Mouse (Mus musculus): ENCODE results near the gene Mettl26. TPM values are rescaled to one million over a fixed set of nuclear protein-coding genes. Genes with fewer than 3 reads are reported as not detected.

Mettl26 gene
- polyA plus RNA-seq, 1 experiment from 2014 or later, result 70.5 TPM

- peaks cover 50% of the 10 kb centered on the region for H3K4me1 ChIP-seq
- no peak overlapping the region for H3K4me3 ChIP-seq
- H3K9ac ChIP-seq, result no peak overlapping the region
- no peak overlapping the region for H3K4me2 ChIP-seq
- WGBS, result 88% methylated on average over 14 of the region's 14 CpGs
- no peaks in the 10 kb centered on the region for H3K27me3 ChIP-seq (replicated peaks)
- H3K36me3 ChIP-seq (replicated peaks), result peaks cover 29% of the 10 kb centered on the region
- no peak overlapping the region for H3K27ac ChIP-seq
- no peaks in the 10 kb centered on the region for H3K9me3 ChIP-seq
- ATAC-seq (replicated peaks), result no peak
Observed at GRCm38 (mm10) chr17:25839455-25840235, 35.2 kb upstream of the Mettl26 start.

- Histone ChIP-seq H3K4me1 (peaks cover 46% of the 10 kb centered on the region), H3K36me3 (replicated peaks) (peaks cover 29% of the 10 kb centered on the region), H3K9me3 (no peaks in the 10 kb centered on the region), H3K27ac (no peak overlapping the region), H3K4me2 (no peak overlapping the region), H3K9ac (no peak overlapping the region), H3K4me3 (no peak overlapping the region), H3K27me3 (replicated peaks) (no peaks in the 10 kb centered on the region)
- no peak for ATAC-seq (replicated peaks)
- 96% methylated on average over 6 of the region's 6 CpGs for WGBS
Observed at GRCm38 (mm10) chr17:25840519-25840918, 34.4 kb upstream of the Mettl26 start.

- H3K4me2 ChIP-seq, result no peak within 1 kb of the TSS
- no peaks in the 10 kb centered on the region for H3K9me3 ChIP-seq
- H3K4me3 ChIP-seq, result no peak within 1 kb of the TSS
- no peak within 1 kb of the TSS for H3K9ac ChIP-seq
- no peak within 1 kb of the TSS for H3K27ac ChIP-seq
- ATAC-seq (replicated peaks), result no peak
- peaks cover 38% of the 10 kb centered on the region for H3K4me1 ChIP-seq
- no peaks in the 10 kb centered on the region for H3K27me3 ChIP-seq (replicated peaks)
- 96% methylated on average over 22 of the region's 22 CpGs for WGBS
- peaks cover 29% of the 10 kb centered on the region for H3K36me3 ChIP-seq (replicated peaks)
Observed at GRCm38 (mm10) chr17:25841117-25841880, 33.6 kb upstream of the Mettl26 start, which contains the start of gene Gm20683. Gene Gm20683, minus strand, starts transcription at chr17:25841763.

GRCm38 (mm10) chr17:25842509-25842908 lies 32.4 kb upstream of the Mettl26 start:
- H3K9ac ChIP-seq, result no peak overlapping the region
- no peaks in the 10 kb centered on the region for H3K9me3 ChIP-seq
- ATAC-seq (replicated peaks), result no peak
- H3K4me3 ChIP-seq, result no peak overlapping the region
- 78% methylated on average over 3 of the region's 3 CpGs for WGBS
- H3K4me1 ChIP-seq, result peaks cover 26% of the 10 kb centered on the region
- H3K36me3 ChIP-seq (replicated peaks), result peaks cover 29% of the 10 kb centered on the region
- no peak overlapping the region for H3K4me2 ChIP-seq
- H3K27ac ChIP-seq, result no peak overlapping the region
- no peaks in the 10 kb centered on the region for H3K27me3 ChIP-seq (replicated peaks)

GRCm38 (mm10) chr17:25843122-25843521 lies 31.8 kb upstream of the Mettl26 start:
- peak overlapping the region; percentile 23; the same call in 1 of the 2 replicates for H3K9ac ChIP-seq
- peaks cover 29% of the 10 kb centered on the region for H3K36me3 ChIP-seq (replicated peaks)
- H3K4me3 ChIP-seq, result peak overlapping the region; percentile 87

GRCm38 (mm10) chr17:25843636-25844395 lies 31.1 kb upstream of the Mettl26 start:
- Histone ChIP-seq H3K9me3 (no peaks in the 10 kb centered on the region), H3K4me1 (peaks cover 18% of the 10 kb centered on the region), H3K36me3 (replicated peaks) (peaks cover 29% of the 10 kb centered on the region), H3K4me3 (peak overlapping the region; percentile 87), H3K27me3 (replicated peaks) (no peaks in the 10 kb centered on the region), H3K27ac (peak overlapping the region; percentile 74), H3K4me2 (peak overlapping the region; percentile 90), H3K9ac (peak overlapping the region; percentile 80)
- peak; percentile 27 for ATAC-seq (replicated peaks)
- 4% methylated on average over 38 of the region's 38 CpGs for WGBS

More at GRCm38 (mm10) chr17:25843122-25843521, 31.8 kb upstream of the Mettl26 start:
- Histone ChIP-seq H3K27me3 (replicated peaks) (no peaks in the 10 kb centered on the region), H3K27ac (no peak overlapping the region), H3K9me3 (no peaks in the 10 kb centered on the region), H3K4me2 (peak overlapping the region; percentile 90), H3K4me1 (peaks cover 20% of the 10 kb centered on the region)
- WGBS, result 89% methylated on average over 4 of the region's 4 CpGs
- no peak for ATAC-seq (replicated peaks)

GRCm38 (mm10) chr17:25844396-25844901 lies 30.4 kb upstream of the Mettl26 start, which contains the start of gene Rhot2:
Gene Rhot2, minus strand, starts transcription at chr17:25844851.
- H3K9ac ChIP-seq, result peak within 1 kb of the TSS; percentile 80
- peak within 1 kb of the TSS; percentile 87 for H3K4me3 ChIP-seq
- H3K4me1 ChIP-seq, result peaks cover 18% of the 10 kb centered on the region
- H3K27ac ChIP-seq, result peak within 1 kb of the TSS; percentile 74
- H3K27me3 ChIP-seq (replicated peaks), result no peaks in the 10 kb centered on the region
- H3K36me3 ChIP-seq (replicated peaks), result peaks cover 26% of the 10 kb centered on the region
- peak; percentile 94 for ATAC-seq (replicated peaks)
- peak within 1 kb of the TSS; percentile 90 for H3K4me2 ChIP-seq
- WGBS, result 2% methylated on average over 21 of the region's 21 CpGs
- H3K9me3 ChIP-seq, result no peaks in the 10 kb centered on the region

- Histone ChIP-seq H3K9me3 (no peaks in the 10 kb centered on the region), H3K27me3 (replicated peaks) (no peaks in the 10 kb centered on the region), H3K36me3 (replicated peaks) (no peaks in the 10 kb centered on the region), H3K27ac (no peak overlapping the region), H3K9ac (no peak overlapping the region), H3K4me2 (peak overlapping the region; percentile 78), H3K4me3 (0 out of 2 replicates have a peak overlapping the region, but pooled peaks have one; percentile 63), H3K4me1 (peaks cover 18% of the 10 kb centered on the region)
- 92% methylated on average over 6 of the region's 6 CpGs for WGBS
- no peak for ATAC-seq (replicated peaks)
Observed at GRCm38 (mm10) chr17:25860229-25860628, 14.6 kb upstream of the Mettl26 start.

GRCm38 (mm10) chr17:25860832-25861703 lies 13.8 kb upstream of the Mettl26 start, which contains the start of gene Wdr90:
Gene Wdr90, minus strand, starts transcription at chr17:25861501.
- H3K4me3 ChIP-seq, result peak within 1 kb of the TSS; percentile 63

GRCm38 (mm10) chr17:25861704-25862612 lies 12.9 kb upstream of the Mettl26 start:
- Histone ChIP-seq H3K4me2 (peak overlapping the region; percentile 78), H3K4me1 (peaks cover 18% of the 10 kb centered on the region), H3K27me3 (replicated peaks) (no peaks in the 10 kb centered on the region), H3K27ac (peak overlapping the region; percentile 83), H3K36me3 (replicated peaks) (no peaks in the 10 kb centered on the region), H3K9me3 (no peaks in the 10 kb centered on the region), H3K4me3 (peak overlapping the region; percentile 63), H3K9ac (peak overlapping the region; percentile 75)
- WGBS, result 8% methylated on average over 6 of the region's 6 CpGs
- peak; percentile 43 for ATAC-seq (replicated peaks)

More at GRCm38 (mm10) chr17:25860832-25861703, 13.8 kb upstream of the Mettl26 start, which contains the start of gene Wdr90:
- WGBS, result 3% methylated on average over 65 of the region's 65 CpGs
- Histone ChIP-seq H3K4me2 (peak within 1 kb of the TSS; percentile 78), H3K4me1 (peaks cover 18% of the 10 kb centered on the region), H3K36me3 (replicated peaks) (no peaks in the 10 kb centered on the region), H3K27ac (peak within 1 kb of the TSS; percentile 83), H3K27me3 (replicated peaks) (no peaks in the 10 kb centered on the region), H3K9me3 (no peaks in the 10 kb centered on the region), H3K9ac (peak within 1 kb of the TSS; percentile 75)
- ATAC-seq (replicated peaks), result peak; percentile 95
